Mouse (Mus musculus) liver, adult 2 months (tissue): Measurements from ENCODE around the gene Snx4.

Experiments used
- CTCF ChIP-seq: fragments of 200-500 bp; IDR thresholded peaks from 2 replicates; pipeline ENCODE4 v1.5.1; 2011; ENCODE audit warnings: low read depth, low read length, control low read depth
- POLR2A ChIP-seq: fragments of 200-500 bp; IDR thresholded peaks from 2 replicates; pipeline ENCODE4 v1.6.1; 2011; ENCODE audit warnings: low read length, control low read depth; ENCODE audit not compliant: insufficient read depth; ENCODE audit errors: extremely low read depth

- no peak for TF ChIP-seq POLR2A
- TF ChIP-seq CTCF = no peak
Observed at GRCm38 (mm10) chr16:33343601-33344000, 92.4 kb downstream of the Snx4 start.
